Mouse (Mus musculus) C2C12 (cell line): Measurements from ENCODE around the gene Tchp. TPM values are rescaled to one million over a fixed set of nuclear protein-coding genes. Genes with fewer than 3 reads are reported as not detected.

Experiments used
- H3K27me3 ChIP-seq: one replicate; pipeline ENCODE4 v1.6.1; 2011; ENCODE audit not compliant: control insufficient read depth, insufficient read depth, insufficient read length
- H3K36me3 ChIP-seq: one replicate; pipeline ENCODE4 v1.6.1; 2011; ENCODE audit not compliant: control insufficient read depth, insufficient read depth
- H3K4me3 ChIP-seq: one replicate; pipeline ENCODE4 v1.5.1; 2011; ENCODE audit warnings: mild to moderate bottlenecking, control low read depth; ENCODE audit not compliant: poor library complexity, insufficient read depth, severe bottlenecking
- H3K79me2 ChIP-seq: one replicate; pipeline ENCODE4 v1.6.1; 2011; ENCODE audit not compliant: control insufficient read depth, insufficient read depth
- H3K79me3 ChIP-seq: one replicate; pipeline ENCODE4 v1.6.1; 2011; ENCODE audit warnings: low read depth, control low read depth
- H3ac ChIP-seq: one replicate; pipeline ENCODE3; 2011; ENCODE audit warnings: low read depth; ENCODE audit not compliant: control insufficient read depth, insufficient read length
- CEBPB ChIP-seq: IDR thresholded peaks from one replicate; pipeline ENCODE4 v1.6.1; 2011; ENCODE audit warnings: low read depth, mild to moderate bottlenecking, control low read depth, moderate library complexity
- CTCF ChIP-seq: IDR thresholded peaks from one replicate; pipeline ENCODE4 v1.5.1; 2011; ENCODE audit not compliant: control insufficient read depth, insufficient read depth, insufficient read length
- FOSL1 ChIP-seq: IDR thresholded peaks from one replicate; pipeline ENCODE4 v1.8.0; 2011; ENCODE audit warnings: mild to moderate bottlenecking, low read length; ENCODE audit not compliant: poor library complexity, insufficient read depth, severe bottlenecking
- MAX ChIP-seq: IDR thresholded peaks from one replicate; pipeline ENCODE4 v1.6.1; 2011; ENCODE audit warnings: mild to moderate bottlenecking, control low read depth
- MYOD1 ChIP-seq: IDR thresholded peaks from one replicate; pipeline ENCODE4 v1.6.1; 2011; ENCODE audit warnings: low read depth; ENCODE audit not compliant: control insufficient read depth, insufficient read length
- MYOG ChIP-seq: IDR thresholded peaks from one replicate; pipeline ENCODE4 v1.6.1; 2011; ENCODE audit not compliant: control insufficient read depth, insufficient read length; ENCODE audit errors: extremely low read depth
- USF1 ChIP-seq: IDR thresholded peaks from one replicate; pipeline ENCODE4 v1.6.1; 2011; ENCODE audit warnings: low read depth, mild to moderate bottlenecking, control low read depth, moderate library complexity
- polyA plus RNA-seq: library from polyadenylated mRNA; unstranded; fragments of >200 nt; fragmentation: generic; extraction: Trizol; gene quantifications from one replicate; pipeline ENCODE4 v1.2.1, GENCODE M21; 2012; ENCODE audit warnings: missing spikeins

Gene Tchp
- polyA plus RNA-seq, 1 experiment: 5.8 TPM

DNA sequence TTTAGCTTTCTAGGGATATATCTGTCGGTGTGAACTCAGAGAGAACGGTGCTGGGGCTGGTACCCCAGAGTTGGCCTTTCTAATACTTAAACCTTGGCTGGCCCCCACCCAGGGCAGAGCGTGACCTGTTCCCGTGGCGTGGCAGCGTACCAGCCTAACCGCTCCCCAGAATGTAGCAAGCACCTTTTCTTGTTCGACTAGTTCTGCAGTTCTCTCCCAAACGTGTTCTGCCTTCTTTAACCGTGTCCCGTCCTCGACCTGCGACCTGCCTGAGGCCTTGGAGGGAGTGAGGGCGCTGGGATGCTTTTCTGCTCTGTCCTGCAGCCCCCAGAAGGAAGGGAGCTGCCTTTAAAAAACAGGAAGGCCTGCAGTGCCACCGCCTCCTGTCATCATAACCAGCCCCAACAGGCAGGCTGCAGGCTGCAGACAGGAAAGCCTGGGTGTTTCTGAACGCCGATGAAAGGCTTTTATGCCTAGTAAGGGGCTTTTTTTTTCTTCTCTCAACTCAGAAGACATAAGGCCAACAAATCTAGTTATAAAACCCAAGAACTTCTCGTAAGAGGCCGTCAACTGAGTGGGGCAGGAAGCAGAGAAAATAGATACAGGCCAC, 26.8 kb upstream of the Tchp start:
- no peaks in the 10 kb centered on the region for H3K27me3 ChIP-seq
- H3K79me2 ChIP-seq: peaks cover 8% of the 10 kb centered on the region
- no peak for TF ChIP-seq MYOD1
- TF ChIP-seq MYOG: no peak
- no peak for TF ChIP-seq USF1
- TF ChIP-seq CTCF: no peak
- TF ChIP-seq CEBPB: no peak
- TF ChIP-seq MAX: no peak
- peaks cover 8% of the 10 kb centered on the region for H3K36me3 ChIP-seq
- no peak overlapping the region for H3K4me3 ChIP-seq
- H3K79me3 ChIP-seq: no peaks in the 10 kb centered on the region
- no peak overlapping the region for H3ac ChIP-seq

DNA sequence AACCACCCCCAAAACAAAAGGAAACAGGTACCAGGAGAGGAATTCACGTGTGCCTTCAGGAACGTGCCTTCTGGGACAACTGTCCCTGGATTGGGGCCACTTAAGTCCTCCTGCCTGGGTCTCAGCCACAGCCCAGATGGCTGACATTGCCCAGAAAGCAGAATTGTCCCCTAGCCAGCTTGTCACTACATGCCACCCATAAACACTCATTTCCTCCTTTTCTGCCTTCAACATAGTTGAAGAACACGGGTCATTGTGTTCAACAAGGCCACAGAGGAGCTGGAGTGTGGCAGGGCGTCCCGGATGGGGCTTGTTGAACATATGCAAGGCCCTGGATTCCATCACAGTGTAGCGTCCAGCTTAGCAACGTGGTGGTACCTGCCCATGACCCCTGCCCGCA, 25.8 kb upstream of the Tchp start:
- Histone ChIP-seq H3K79me2 (peaks cover 18% of the 10 kb centered on the region), H3K79me3 (peaks cover 3% of the 10 kb centered on the region), H3K36me3 (peaks cover 8% of the 10 kb centered on the region), H3ac (no peak overlapping the region), H3K27me3 (no peaks in the 10 kb centered on the region), H3K4me3 (no peak overlapping the region)
- no peak for TF ChIP-seq MYOD1
- no peak for TF ChIP-seq MYOG
- no peak for TF ChIP-seq MAX
- no peak for TF ChIP-seq USF1
- no peak for TF ChIP-seq CEBPB
- no peak for TF ChIP-seq CTCF
- TF ChIP-seq FOSL1: no peak

DNA sequence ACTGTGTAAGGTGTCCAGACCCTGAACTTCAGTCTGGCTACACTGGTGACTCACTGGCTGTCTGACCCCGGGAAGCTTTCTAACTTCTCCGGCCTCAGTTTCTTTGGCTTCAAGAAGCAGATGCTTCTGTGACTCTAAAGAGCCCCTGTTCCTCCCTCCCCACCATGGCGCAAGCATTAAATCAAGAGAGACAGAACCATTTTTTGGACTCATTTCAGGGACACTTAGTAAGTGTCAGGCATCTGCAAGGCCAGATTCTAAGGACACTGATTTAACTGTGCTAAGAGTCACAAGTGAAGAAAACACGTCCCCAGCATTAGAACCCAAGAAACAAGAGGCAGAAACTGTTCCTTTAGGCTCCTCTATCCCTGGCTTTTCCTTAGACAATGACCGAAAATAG, 21.6 kb upstream of the Tchp start:
- no peaks in the 10 kb centered on the region for H3K36me3 ChIP-seq

DNA sequence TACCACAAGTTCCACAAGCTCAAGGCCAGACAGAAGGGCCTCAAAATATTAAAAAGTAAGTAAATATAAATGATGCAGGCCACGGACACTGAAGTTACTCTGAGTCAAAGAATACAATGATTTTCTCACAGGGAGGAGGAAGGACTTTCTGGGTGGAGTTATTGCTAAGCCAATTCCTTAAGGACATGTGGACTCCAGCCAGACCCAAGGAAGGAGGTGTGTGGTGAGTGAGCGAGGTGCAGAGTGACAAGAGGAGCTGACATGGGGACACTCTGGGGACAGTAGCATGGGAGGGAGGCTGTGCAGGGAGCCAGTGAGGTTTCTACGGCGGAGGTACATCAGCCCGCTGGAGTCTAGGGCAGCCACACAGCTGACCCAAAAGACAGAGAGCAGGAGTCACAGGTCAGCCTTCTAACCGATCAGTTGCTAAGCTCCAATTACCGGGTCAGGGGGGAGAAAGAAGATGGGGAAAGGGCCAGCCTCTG, 20.8 kb upstream of the Tchp start:
- TF ChIP-seq MYOG (no peak), MAX (no peak), CTCF (no peak), FOSL1 (no peak), USF1 (no peak), MYOD1 (no peak), CEBPB (no peak)

More for the DNA sequence above, 21.6 kb upstream of the Tchp start:
- peaks cover 54% of the 10 kb centered on the region for H3K79me2 ChIP-seq
- TF ChIP-seq CEBPB (no peak), MAX (no peak), CTCF (no peak), MYOG (no peak), MYOD1 (no peak), USF1 (no peak), FOSL1 (no peak)
- no peak overlapping the region for H3K4me3 ChIP-seq
- no peak overlapping the region for H3ac ChIP-seq
- no peaks in the 10 kb centered on the region for H3K27me3 ChIP-seq
- H3K79me3 ChIP-seq: peaks cover 13% of the 10 kb centered on the region

DNA sequence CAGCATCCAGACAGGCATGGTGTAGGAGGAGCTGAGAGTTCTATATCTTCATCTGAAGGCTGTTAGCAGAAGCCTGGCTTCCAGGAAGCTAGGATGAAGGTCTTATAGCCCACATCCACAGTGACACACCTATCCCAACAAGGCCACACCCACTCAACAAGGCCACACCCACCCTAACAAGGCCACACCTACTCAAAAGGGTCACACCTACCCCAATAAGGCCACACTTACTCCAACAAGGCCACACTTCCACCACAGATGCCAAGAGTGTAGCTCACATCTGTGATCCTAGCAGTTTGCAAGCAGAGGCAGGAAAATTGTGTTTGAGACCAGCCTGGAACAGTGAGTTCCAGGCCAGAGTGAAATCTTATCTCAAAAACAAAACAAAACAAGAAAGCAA, 19.7 kb upstream of the Tchp start:
- Histone ChIP-seq H3K27me3 (no peaks in the 10 kb centered on the region), H3K79me2 (peaks cover 54% of the 10 kb centered on the region), H3ac (no peak overlapping the region), H3K79me3 (peaks cover 13% of the 10 kb centered on the region), H3K36me3 (no peaks in the 10 kb centered on the region), H3K4me3 (no peak overlapping the region)
- no peak for TF ChIP-seq CTCF
- no peak for TF ChIP-seq CEBPB
- TF ChIP-seq MYOG: no peak
- TF ChIP-seq MYOD1: no peak
- no peak for TF ChIP-seq USF1
- TF ChIP-seq FOSL1: no peak
- no peak for TF ChIP-seq MAX

More for the DNA sequence above, 20.8 kb upstream of the Tchp start:
- Histone ChIP-seq H3ac (no peak overlapping the region), H3K79me3 (peaks cover 13% of the 10 kb centered on the region), H3K27me3 (no peaks in the 10 kb centered on the region), H3K4me3 (no peak overlapping the region), H3K79me2 (peaks cover 54% of the 10 kb centered on the region), H3K36me3 (no peaks in the 10 kb centered on the region)

DNA sequence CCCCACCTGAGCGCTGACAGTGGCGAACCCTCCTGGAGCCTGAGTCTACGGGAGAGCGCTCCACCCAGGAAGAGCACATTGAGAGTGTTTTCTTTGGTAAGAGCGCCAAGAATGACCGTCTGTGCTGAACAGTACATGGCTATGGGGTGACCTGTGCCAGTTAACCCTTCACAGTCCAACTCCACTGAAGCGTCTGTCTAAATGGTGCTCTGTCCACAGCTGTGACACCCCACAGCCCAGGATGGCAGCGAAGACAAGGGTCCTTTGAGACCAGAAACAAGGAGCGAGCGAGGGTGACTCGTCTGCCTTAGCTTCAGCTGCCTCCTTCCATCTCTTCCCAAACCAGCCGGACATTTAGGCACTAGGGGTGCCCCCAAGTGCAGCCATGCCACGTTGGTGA, 18.9 kb upstream of the Tchp start:
- Histone ChIP-seq H3K36me3 (no peaks in the 10 kb centered on the region), H3ac (no peak overlapping the region), H3K79me3 (peaks cover 13% of the 10 kb centered on the region), H3K27me3 (peaks cover 3% of the 10 kb centered on the region), H3K4me3 (no peak overlapping the region), H3K79me2 (peaks cover 54% of the 10 kb centered on the region)
- no peak for TF ChIP-seq CTCF
- TF ChIP-seq MYOG: no peak
- TF ChIP-seq MYOD1: no peak
- no peak for TF ChIP-seq USF1
- TF ChIP-seq MAX: no peak
- TF ChIP-seq CEBPB: no peak
- no peak for TF ChIP-seq FOSL1
